11 mouse cellular contexts compared by ENCODE assay signal in genomic region chr14:27341486-27341885, GRCm38 (mm10).
A peak's percentile ranks its signal among the peaks of the same experiment; 100 is the strongest.
DNase-seq lines count a peak whose midpoint lies in the region; ATAC-seq and TF ChIP-seq lines count a peak whose summit lies in the region.
"Had no signal": no experiment of that assay in that cellular context is flagged by ENCODE, and none has a peak within 500 bp of the region (broad histone marks: within the 10 kb centered on the region; RNA-seq: fewer than 3 reads in every experiment).

No protein-coding gene starts in this region.

- no peak for TF ChIP-seq CTCF in layer of hippocampus, adult 2 months (conservative IDR thresholded peaks at IDR 0.05)
- TF ChIP-seq CTCF in stomach, postnatal 0 days (IDR thresholded peaks at IDR 0.05; ENCODE audit: low read depth): no peak

- no peaks in the 10 kb centered on the region for H3K9me3 ChIP-seq in stomach, postnatal 0 days (ENCODE audit: control insufficient read depth, low read length)
- H3K9me3 ChIP-seq in midbrain, embryonic 15.5 days: no peaks in the 10 kb centered on the region
- H3K9me3 ChIP-seq: forebrain, embryonic 10.5 days had no signal

- H3K4me3 ChIP-seq in layer of hippocampus, adult 2 months: no peak overlapping the region
- H3K4me3 ChIP-seq in stomach, postnatal 0 days (ENCODE audit: low read depth, low read length): no peak overlapping the region
- H3K4me3 ChIP-seq in midbrain, embryonic 15.5 days: no peak overlapping the region
- H3K4me3 ChIP-seq: forebrain, embryonic 10.5 days had no signal

- H3K27ac ChIP-seq in layer of hippocampus, adult 2 months: peak overlapping the region; percentile 18; the same call in 1 of the 2 replicates
- H3K27ac ChIP-seq in stomach, postnatal 0 days (replicated peaks): peak overlapping the region; percentile 59
- no peak overlapping the region for H3K27ac ChIP-seq in midbrain, embryonic 15.5 days
- H3K27ac ChIP-seq: forebrain, embryonic 10.5 days had no signal

- peaks cover 7% of the 10 kb centered on the region for H3K4me1 ChIP-seq in stomach, postnatal 0 days (replicated peaks; ENCODE audit: control insufficient read depth, insufficient read depth)
- peaks cover under 1% of the 10 kb centered on the region; the same call in 1 of the 2 replicates for H3K4me1 ChIP-seq in midbrain, embryonic 15.5 days

- H3K9ac ChIP-seq in stomach, postnatal 0 days (ENCODE audit: low read length): no peak overlapping the region
- H3K9ac ChIP-seq in midbrain, embryonic 15.5 days: no peak overlapping the region

- no peaks in the 10 kb centered on the region for H3K36me3 ChIP-seq in stomach, postnatal 0 days (ENCODE audit: control insufficient read depth, insufficient read depth, low read length)
- no peaks in the 10 kb centered on the region for H3K36me3 ChIP-seq in midbrain, embryonic 15.5 days (replicated peaks)
- H3K36me3 ChIP-seq: forebrain, embryonic 10.5 days had no signal

- no peaks in the 10 kb centered on the region for H3K27me3 ChIP-seq in stomach, postnatal 0 days (ENCODE audit: control insufficient read depth, insufficient read depth, low read length)
- peaks cover 9% of the 10 kb centered on the region for H3K27me3 ChIP-seq in midbrain, embryonic 15.5 days (replicated peaks)

- no peak for DNase-seq in layer of hippocampus, adult 2 months (ENCODE audit: low spot score in 2 of 2)
- DNase-seq in layer of hippocampus, adult 9-10 months (ENCODE audit: low spot score): no peak
- DNase-seq in Muller cell, postnatal 12 days (ENCODE audit: inconsistent ontology term): peak; percentile 71
- DNase-seq in stomach, postnatal 0 days (ENCODE audit: low spot score): no peak
- no peak for DNase-seq in urinary bladder, adult 18-20 months (ENCODE audit: low spot score in 2 of 2)
- no peak for DNase-seq in urinary bladder, postnatal 14 days (ENCODE audit: low spot score)
- DNase-seq: kidney, adult 8-10 months; lung, postnatal 10 days had no signal

- WGBS in stomach, postnatal 0 days: 56% methylated on average over 5 of the region's 5 CpGs
- 87% methylated on average over 5 of the region's 5 CpGs for WGBS in midbrain, embryonic 15.5 days

- no peak overlapping the region for H3K4me2 ChIP-seq in stomach, postnatal 0 days (replicated peaks; ENCODE audit: low read depth)
- no peak overlapping the region for H3K4me2 ChIP-seq in midbrain, embryonic 15.5 days

- peak; percentile 66 for ATAC-seq in inflammation-experienced regulatory T-cells, adult 6 months
- ATAC-seq in stomach, postnatal 0 days (ENCODE audit: low FRiP score, low TSS enrichment): no peak
- no peak for ATAC-seq in midbrain, embryonic 15.5 days (replicated peaks)

- no peak for TF ChIP-seq EP300 in stomach, postnatal 0 days (optimal IDR thresholded peaks at IDR 0.05)
